Mouse (Mus musculus) erythroblast, embryonic 14.5 days (primary cell): ENCODE measurements around the gene Zbtb4. TPM values are rescaled to one million over a fixed set of nuclear protein-coding genes. Genes with fewer than 3 reads are reported as not detected.

Source experiments
- H3K27me3 ChIP-seq: 2 replicates; pipeline ENCODE4 v1.6.1; 2012; ENCODE audit warnings: inconsistent platforms; ENCODE audit not compliant: control insufficient read depth
- H3K36me3 ChIP-seq: 2 replicates; pipeline ENCODE4 v1.6.1; 2012; ENCODE audit warnings: mild to moderate bottlenecking, inconsistent platforms; ENCODE audit not compliant: control insufficient read depth
- H3K4me1 ChIP-seq: 2 replicates; pipeline ENCODE4 v1.6.1; 2012; ENCODE audit warnings: inconsistent platforms; ENCODE audit not compliant: control insufficient read depth
- H3K4me3 ChIP-seq: replicated peaks from 2 replicates; pipeline ENCODE3; 2012; ENCODE audit warnings: moderate library complexity, mild to moderate bottlenecking, inconsistent platforms
- H3K9me3 ChIP-seq: 2 replicates; pipeline ENCODE4 v1.6.1; 2012; ENCODE audit warnings: low read length, inconsistent platforms, mixed read lengths; ENCODE audit not compliant: control insufficient read depth
- GATA1 ChIP-seq: IDR thresholded peaks from 2 replicates; pipeline ENCODE4 v1.6.1; 2012; ENCODE audit warnings: low read length, inconsistent platforms, mixed read lengths
- TAL1 ChIP-seq: IDR thresholded peaks from 3 replicates; pipeline ENCODE4 v1.6.1; 2012; ENCODE audit warnings: low read length, inconsistent platforms, mixed read lengths
- polyA plus RNA-seq: library from polyadenylated mRNA; stranded (reverse); fragments of >175 nt; gene quantifications from 2 replicates; pipeline ENCODE4 v1.2.3, GENCODE M21; 2012

Gene Zbtb4
- polyA plus RNA-seq, 1 experiment: 0.07 TPM

DNA sequence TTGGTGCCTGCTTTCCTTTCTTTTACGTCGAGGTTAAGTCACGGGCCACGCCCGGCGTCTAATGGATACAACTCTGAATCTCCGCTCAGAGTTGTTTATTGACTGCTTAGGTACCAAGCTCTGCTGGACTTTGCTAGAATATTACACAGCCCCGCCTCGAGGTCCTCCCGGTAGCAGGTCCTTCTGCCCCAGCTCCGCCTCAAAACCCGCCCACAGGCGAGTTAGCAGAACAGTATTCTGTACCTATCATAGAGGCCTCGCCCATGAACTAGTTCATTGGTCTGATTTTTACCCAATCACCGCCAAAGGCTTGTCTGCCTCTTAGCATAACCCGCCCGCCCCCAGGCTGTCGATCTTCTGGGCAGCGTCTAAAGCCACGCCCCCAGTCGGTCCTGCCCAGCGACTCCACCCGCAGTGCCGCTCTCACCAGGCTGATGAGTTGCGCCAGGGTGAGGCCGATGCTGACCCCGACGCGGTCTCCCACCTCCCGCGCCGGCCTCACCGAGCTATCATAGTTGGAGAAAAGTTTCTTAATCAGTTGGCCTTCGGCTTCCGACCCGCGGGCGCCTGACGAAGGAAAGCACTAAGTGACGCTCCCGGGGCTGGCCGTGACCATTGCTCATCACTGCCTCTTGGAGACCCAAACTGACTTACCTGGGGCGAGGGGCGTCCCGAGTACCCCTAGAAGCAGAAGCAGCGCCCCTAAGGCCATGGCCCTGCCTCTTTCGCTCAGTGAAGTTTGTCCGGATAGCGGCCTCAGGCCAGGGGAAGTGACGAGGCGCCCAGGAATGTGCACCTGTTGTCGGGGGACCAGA lies 29.7 kb downstream of the Zbtb4 start, which contains the start of gene Chrnb1:
Chrnb1 (minus strand) TSS at position 776 of the 815 bp plus-strand sequence.
- Histone ChIP-seq H3K4me3 (peak within 1 kb of the TSS; percentile 63), H3K9me3 (peaks cover 9% of the 10 kb centered on the region; the same call in 1 of the 2 replicates), H3K27me3 (peaks cover 74% of the 10 kb centered on the region), H3K4me1 (peaks cover 24% of the 10 kb centered on the region), H3K36me3 (no peaks in the 10 kb centered on the region)
- TF ChIP-seq GATA1: no peak
- no peak for TF ChIP-seq TAL1

- H3K36me3 ChIP-seq: no peaks in the 10 kb centered on the region
- H3K4me1 ChIP-seq: peaks cover 29% of the 10 kb centered on the region
- H3K27me3 ChIP-seq: peaks cover 78% of the 10 kb centered on the region
- H3K4me3 ChIP-seq: peak overlapping the region; percentile 63
- TF ChIP-seq GATA1 (no peak), TAL1 (no peak)
- H3K9me3 ChIP-seq: peaks cover 14% of the 10 kb centered on the region; the same call in 1 of the 2 replicates
Measured at GRCm38 (mm10) chr11:69795983-69796435, 30.3 kb downstream of the Zbtb4 start.

- Histone ChIP-seq H3K27me3 (peaks cover 86% of the 10 kb centered on the region), H3K4me3 (no peak overlapping the region), H3K4me1 (peaks cover 42% of the 10 kb centered on the region), H3K9me3 (peaks cover 32% of the 10 kb centered on the region), H3K36me3 (no peaks in the 10 kb centered on the region)
- TF ChIP-seq TAL1 (no peak), GATA1 (no peak)
Measured at GRCm38 (mm10) chr11:69797924-69798323, 32.2 kb downstream of the Zbtb4 start.

GRCm38 (mm10) chr11:69799394-69800137 lies 33.9 kb downstream of the Zbtb4 start:
- no peak overlapping the region for H3K4me3 ChIP-seq
- H3K9me3 ChIP-seq: peaks cover 45% of the 10 kb centered on the region
- H3K4me1 ChIP-seq: peaks cover 58% of the 10 kb centered on the region
- TF ChIP-seq GATA1 (no peak), TAL1 (no peak)
- H3K27me3 ChIP-seq: peaks cover 90% of the 10 kb centered on the region
- no peaks in the 10 kb centered on the region for H3K36me3 ChIP-seq

GRCm38 (mm10) chr11:69800138-69800391 lies 34.4 kb downstream of the Zbtb4 start:
- Histone ChIP-seq H3K4me1 (peaks cover 59% of the 10 kb centered on the region), H3K4me3 (no peak overlapping the region), H3K9me3 (peaks cover 45% of the 10 kb centered on the region), H3K27me3 (peaks cover 95% of the 10 kb centered on the region), H3K36me3 (no peaks in the 10 kb centered on the region)
- TF ChIP-seq TAL1: no peak
- no peak for TF ChIP-seq GATA1

DNA sequence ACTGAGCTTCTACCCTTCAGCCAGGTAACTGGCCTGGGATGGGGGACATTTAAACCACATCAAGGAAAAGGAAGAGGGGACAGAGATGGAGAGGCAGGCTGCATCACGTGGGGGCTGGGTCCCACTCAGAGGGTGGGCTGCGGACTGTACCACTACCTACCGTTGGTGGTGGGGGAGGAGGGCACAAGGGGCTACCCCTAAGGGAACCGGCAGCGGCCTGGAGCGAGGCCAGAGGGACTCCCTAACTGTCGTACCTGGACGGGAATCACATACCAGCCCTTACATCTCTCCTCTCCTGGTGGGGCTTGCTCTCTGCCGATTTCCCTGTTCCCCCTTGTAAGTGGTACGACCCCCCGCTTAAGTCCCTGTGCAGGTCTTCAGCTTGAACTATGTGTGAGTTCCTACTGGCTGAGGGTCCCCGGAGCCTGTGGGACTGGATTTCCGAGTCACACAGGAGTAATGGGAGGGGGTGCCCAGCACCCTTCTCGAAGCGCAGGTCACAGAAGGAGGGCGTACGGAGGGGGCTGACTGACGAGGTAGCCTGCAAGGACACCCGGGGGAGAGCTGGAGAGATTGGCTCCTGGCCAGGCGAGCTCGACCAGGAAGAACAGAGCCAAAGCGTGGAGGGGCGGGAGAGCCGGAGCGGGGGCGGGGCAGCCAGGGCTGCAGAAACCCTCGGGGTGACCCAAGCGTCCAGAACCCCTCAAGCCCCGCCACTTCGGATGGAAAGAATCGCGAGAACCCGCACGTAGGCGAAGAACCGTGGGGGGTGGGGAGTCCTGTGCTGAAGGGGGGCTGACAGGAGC lies 34.9 kb downstream of the Zbtb4 start:
- Histone ChIP-seq H3K36me3 (no peaks in the 10 kb centered on the region), H3K4me1 (peaks cover 57% of the 10 kb centered on the region), H3K27me3 (peaks cover 100% of the 10 kb centered on the region), H3K4me3 (no peak overlapping the region), H3K9me3 (peaks cover 45% of the 10 kb centered on the region)
- TF ChIP-seq TAL1 (no peak), GATA1 (no peak)

GRCm38 (mm10) chr11:69801379-69801977 lies 35.8 kb downstream of the Zbtb4 start, which contains the start of gene Fgf11:
Gene Fgf11 (minus strand): TSS chr11:69801857.
- H3K9me3 ChIP-seq: peaks cover 45% of the 10 kb centered on the region
- H3K36me3 ChIP-seq: no peaks in the 10 kb centered on the region
- peak within 1 kb of the TSS; percentile 48 for H3K4me3 ChIP-seq
- H3K4me1 ChIP-seq: peaks cover 52% of the 10 kb centered on the region
- H3K27me3 ChIP-seq: peaks cover 100% of the 10 kb centered on the region
- no peak for TF ChIP-seq TAL1
- TF ChIP-seq GATA1: no peak

GRCm38 (mm10) chr11:69802648-69803105 lies 37.0 kb downstream of the Zbtb4 start:
- Histone ChIP-seq H3K36me3 (no peaks in the 10 kb centered on the region), H3K9me3 (peaks cover 46% of the 10 kb centered on the region), H3K4me3 (peak overlapping the region; percentile 48), H3K4me1 (peaks cover 52% of the 10 kb centered on the region), H3K27me3 (peaks cover 100% of the 10 kb centered on the region)
- no peak for TF ChIP-seq TAL1
- no peak for TF ChIP-seq GATA1

DNA sequence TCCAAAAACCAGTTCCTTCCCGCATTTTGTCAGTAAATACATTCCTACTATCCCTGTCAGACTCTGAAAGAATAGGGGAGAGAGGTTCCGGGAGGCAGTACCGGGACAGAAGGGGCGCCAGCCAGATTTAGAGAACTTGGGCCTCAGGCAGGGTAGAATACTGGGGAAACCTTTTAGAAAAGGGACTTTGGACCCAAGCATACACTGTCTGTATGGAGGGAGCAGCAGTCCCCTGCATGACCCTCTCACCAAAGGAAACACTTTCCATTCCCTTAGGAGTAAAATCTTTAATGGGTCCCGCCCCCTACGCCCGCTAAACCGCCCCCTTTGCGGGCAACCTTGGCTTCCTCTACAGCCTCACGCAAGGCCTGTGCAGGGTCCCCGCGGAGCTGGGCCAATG lies 37.6 kb downstream of the Zbtb4 start:
- TF ChIP-seq GATA1 (no peak), TAL1 (no peak)
- Histone ChIP-seq H3K9me3 (peaks cover 46% of the 10 kb centered on the region), H3K36me3 (no peaks in the 10 kb centered on the region), H3K4me3 (peak overlapping the region; percentile 45), H3K27me3 (peaks cover 94% of the 10 kb centered on the region), H3K4me1 (peaks cover 52% of the 10 kb centered on the region)
